Mouse (Mus musculus): ENCODE measurements around the gene Ccdc177.

The Ccdc177 gene

DNA sequence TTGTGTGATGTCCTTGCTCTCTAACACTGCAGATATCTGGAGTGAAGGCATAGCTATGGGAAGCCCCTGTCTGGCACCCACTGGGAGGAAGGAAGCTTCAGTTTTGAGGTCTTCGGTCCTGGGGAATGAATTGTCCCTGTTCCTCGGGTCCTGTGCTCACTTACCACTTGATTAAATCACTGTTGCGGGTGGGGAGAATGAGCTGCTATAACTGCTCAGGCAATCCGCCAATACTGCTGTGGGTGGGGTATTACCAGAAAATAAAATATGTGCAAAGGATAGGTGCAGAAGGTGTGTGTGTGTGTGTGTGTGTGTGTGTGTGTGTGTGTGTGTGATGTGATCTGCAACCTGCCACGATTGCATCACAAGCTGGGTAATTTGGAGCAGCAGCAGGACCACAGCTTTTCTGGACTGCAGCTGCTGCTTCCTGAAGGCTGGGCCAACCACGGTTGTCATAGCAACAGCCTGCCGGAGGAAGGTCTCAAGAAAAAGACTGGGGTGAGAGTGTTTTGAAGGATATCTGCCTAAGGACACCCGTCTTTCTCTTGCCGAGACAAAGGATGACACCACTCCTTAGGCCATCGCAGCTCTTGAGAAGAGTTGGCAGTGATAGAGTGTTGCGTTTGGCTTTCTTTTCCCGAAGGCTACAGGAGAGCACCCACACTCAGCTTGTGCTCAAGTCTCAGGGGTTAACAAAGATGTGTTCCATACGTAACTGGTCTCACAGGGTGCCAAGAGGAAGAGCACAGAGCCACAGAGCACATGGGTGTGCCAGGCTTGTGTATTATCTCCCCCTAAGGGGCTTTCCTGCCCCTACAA is 23.8 kb downstream of the Ccdc177 start:
- peak; percentile 70 for DNase-seq (ENCODE audit: low read depth, low spot score)

DNA sequence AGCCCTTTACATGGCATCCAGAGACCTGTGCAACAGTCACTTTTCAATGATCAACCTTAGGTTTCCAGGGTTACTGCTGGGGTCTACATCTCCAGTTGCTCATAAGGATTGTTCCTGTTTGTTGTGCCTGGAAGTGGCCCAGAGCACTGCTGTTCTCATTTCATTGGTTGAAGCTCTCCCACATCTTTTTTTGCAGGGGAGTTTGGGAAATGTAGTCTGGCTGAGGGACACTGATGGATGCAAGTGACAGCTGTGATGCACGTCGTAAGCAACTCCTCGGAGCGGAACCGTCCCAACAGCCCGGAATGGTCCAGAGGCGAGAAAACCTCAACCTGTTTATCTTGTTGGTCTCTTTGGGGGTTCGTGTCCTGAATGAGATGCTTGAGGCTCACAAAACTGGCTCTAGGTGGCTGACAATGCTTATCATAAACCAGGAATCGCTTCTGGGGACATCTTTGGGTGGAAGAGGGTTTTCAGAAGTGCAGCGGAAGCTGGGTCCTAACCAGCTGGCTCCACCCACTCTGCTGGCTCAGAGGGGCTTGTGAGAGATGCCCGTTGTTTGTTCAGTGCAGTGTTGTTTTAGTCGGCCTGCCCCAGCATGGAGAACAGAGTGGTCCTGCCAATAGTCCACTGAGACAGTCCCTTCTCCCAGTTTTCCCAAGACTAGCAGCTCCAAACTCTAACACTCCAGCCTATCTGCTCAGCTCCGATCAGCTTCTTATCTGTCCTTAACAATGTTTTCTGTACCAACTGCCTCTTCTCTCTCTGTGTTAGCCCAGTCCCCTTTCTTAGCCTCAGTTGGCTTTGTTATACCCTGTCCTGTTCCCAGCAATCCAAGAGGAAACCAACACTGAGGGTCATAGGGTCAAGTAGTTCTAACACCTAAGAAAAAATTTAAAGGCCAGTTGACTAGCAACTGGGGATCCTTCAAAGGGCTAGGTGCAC is 25.7 kb downstream of the Ccdc177 start:
- DNase-seq (ENCODE audit: low read depth, low spot score), result no peak

DNA sequence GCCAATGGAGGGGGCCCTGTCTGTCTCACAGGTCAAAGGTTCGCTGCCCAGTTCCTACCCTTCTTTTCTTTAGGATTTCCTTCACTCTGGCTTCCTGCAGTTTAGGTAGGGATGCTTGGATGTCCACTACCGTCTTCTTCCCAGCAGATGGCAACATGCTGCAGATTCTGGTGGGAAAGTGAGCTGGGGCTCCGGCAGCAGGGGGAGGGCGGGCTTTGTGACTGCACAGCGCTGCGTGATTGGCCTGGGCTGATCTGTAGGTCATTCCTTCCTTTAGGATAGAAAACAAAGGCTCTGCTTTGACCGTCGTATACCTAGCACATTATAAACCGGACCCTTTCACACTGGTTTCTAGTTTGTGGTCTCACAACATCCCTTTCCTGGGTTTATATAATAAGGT is 29.9 kb downstream of the Ccdc177 start:
- DNase-seq (ENCODE audit: low read depth, low spot score), result peak; percentile 76

DNA sequence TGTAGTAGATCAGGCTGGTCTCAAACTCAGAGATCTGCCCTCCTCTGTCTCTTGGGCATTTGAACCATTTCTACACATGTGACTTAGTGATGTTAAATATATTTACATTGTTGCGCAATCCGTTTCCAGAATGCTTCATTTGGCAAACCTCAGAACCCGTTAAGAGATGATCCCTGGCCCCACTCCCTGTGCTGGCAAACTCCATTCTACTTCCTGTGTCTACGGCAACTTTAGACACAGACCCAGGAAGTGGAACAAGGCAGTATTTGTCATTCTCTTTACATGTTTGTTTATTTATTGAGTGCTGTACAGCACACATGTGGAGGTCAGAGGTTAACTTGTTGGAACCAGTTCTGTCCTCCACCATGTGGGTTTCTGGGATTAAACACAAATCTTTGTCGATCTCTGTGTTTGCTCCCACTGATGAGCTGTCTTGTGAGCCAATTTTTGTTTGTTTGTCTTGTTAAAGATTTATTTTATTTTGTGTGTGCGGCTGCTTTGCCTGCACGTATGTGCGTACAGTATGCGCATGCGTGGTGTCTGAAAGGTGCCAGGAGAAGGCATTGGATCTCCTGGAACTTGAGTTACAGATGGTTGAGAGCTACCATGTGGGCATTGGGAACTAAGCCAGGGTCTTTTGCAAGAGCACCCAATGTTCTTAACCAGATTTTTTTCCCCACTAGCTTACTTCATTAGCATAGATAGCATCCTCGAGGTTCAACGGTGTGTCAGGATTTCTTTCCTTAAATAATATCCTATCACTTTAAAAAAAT is 30.5 kb downstream of the Ccdc177 start:
- no peak for DNase-seq (ENCODE audit: low read depth, low spot score)

DNA sequence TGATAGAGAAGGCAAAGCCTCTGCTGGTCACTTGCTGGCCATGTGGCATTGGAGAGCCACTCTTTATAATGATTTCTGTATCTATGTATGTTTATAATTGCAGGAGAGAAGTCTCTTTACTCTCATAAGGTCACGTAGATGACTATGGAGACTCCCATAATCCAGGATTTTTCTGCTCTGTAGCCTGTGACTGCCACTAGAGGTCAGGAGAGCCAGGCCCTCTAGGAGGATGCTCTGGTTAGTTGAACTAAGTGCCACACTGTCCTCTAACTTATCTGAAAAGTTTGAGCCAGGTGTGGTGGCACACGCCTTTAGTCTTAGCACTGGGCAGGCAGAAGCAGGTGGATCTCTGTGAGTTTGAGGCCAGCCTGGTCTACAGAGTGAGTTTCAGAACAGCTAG is 31.7 kb downstream of the Ccdc177 start:
- DNase-seq (ENCODE audit: low read depth, low spot score), result no peak

DNA sequence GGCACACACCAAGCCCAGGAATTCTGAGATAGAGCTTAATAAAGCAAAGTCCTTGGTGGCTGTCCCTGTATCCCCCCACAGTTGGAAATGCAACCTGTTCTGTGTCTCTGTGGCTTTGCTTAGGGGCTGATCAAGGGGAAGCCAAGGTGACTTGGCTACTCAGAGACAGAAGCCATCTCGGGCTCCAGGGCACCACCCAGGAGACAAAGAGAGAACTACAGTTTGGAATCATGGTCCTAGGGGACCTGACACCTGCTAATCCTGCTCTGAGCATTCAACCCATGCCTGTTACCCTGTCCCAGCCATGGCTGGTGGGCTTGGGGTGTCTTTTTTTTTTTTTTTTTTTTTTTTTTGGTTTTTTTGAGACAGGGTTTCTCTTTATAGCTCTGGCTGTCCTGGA is 32.3 kb downstream of the Ccdc177 start:
- no peak for DNase-seq (ENCODE audit: low read depth, low spot score)

DNA sequence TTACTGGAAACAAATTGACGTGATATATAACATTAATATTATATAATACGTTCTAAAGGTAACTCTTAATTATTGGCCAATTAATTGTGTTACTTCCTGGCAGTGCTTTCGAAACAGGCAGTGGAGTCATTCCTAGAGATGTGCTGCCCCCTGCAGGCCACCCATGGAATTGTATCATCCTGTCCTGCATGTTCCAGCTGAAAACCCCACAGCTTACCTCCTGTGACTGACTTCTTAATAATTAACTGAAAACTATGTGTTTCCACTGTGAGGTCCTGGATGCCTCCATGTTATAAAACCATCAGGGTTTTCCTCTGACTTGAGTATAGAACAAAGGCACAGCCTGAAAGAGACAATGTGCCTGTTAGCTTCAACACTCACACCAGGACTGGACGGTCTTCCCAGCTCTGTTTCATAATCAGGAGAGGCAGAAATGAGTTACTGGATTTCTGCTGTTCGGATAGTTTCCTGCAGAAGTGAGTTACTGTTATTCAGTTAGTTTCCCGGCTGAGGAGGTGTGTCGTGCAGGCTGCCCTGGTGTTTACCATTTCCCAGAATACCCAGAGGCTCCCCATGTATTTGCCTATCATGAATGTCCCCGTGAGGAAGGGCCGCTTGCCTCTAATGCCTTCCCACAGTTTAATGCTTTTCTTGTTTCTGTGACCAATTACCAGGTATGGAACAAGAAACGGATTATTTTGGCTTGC is 35.5 kb downstream of the Ccdc177 start:
- DNase-seq (ENCODE audit: low read depth, low spot score), result peak; percentile 67

DNA sequence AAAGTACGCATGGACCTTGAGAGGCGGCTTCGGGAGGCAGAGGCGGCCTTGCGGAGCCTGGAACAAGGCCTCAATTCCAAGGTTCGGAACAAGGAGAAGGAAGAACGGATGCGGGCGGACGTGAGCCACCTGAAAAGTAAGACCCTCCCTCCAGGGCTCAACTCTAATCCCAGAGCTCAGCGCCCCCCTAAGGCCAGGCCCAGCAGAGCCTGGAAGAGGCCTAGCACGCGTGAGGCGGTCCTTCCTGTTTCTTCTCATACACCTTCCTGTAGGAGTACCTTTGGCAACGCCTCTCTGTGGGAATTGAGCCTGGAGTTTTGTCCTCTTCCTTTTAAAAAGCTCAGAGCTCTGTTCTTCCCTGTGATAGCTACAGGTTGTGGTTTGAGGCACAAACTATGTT is 39.0 kb downstream of the Ccdc177 start:
- no peak for DNase-seq (ENCODE audit: low read depth, low spot score)

DNA sequence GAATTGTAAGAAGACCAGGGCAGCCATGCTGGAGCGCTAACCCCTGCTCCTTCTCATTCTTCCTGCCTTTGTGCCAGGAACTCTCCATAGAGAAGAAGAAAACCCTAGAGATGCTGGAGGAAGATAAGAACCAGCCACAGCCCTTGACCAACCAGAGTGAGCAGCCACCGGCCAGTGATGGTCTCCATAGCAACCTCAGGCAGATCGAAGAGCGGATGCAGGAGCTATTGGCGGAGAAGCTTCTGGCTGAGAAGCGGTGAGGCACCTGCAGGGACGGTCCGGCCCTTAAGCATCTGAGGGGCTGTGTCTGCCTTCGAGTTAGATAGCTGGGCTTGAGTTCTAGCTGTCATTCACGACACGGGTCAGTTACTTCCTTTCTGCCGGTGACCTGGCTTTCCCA is 40.0 kb downstream of the Ccdc177 start:
- no peak for DNase-seq (ENCODE audit: low read depth, low spot score)

DNA sequence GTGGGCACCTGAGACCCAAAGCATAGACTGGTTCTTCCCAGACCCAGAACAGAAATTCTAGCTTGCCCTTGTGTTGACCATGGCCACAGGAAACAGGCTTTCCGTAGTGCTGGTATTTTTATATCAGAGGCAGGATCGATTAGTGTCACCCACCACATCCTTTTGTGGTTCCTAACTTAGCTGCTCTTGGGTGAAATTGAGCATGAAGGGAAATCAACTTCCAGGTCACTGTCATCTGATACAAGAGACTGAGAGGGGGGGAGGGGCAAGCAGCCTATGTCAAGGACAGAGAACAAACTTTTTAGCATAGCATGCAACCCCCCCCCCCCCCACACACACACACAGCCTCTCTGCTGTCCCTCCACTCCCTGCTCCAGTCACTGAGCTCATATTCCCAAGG is 41.3 kb downstream of the Ccdc177 start:
- DNase-seq (ENCODE audit: low read depth, low spot score), result no peak

DNA sequence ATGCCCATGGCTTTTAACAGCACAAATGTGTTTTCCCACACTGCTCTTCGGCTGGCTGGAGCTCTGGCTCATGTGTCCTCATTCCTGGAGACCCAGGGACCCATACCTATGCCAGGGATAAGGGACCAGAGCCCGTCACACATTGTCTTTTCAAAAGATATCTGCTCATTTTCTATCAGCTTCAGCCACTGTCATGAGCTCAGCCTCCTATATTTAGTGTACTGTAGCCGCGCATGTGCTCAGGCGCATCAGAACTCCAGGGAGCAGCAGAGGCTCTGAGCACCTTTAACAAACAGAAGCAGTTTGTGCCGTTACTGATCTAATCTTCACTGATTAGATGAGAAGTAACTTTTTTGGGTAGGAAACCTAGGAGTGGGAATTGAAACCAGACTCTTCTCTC is 44.6 kb downstream of the Ccdc177 start:
- DNase-seq (ENCODE audit: low read depth, low spot score), result no peak

DNA sequence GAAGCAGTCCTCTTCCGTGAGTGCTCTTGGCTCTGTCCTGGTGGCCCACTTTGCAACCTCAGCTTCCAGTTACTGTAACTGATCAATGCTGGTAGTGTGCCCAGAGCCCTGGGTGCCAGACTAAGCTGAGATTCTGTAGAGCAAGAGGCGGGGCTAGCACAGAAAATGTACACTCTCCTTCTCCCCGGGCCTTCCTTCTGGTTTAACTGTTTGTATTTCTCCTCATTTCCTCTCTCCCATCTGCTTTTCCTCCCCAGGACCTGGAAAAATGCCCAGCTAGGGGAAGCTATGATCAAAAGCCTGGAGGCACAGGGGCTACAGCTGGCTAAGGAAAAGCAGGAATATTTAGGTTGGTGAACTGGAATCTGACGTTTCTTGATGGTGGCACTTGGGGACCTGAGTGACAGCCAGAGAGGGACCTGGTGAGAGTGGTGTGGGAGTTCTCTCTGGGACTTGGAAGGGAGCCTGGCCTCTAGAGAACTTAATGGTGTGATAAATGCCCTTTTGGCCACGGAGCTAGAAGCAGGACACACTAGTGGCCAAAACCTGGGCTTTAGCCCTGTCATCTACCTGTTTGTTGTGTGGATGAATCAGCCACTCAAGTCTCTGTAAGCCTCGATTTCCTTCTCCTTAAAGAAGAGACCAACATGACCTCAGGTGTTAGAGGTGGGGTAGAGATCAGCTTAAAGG is 53.4 kb downstream of the Ccdc177 start:
- no peak for DNase-seq (ENCODE audit: low read depth, low spot score)

DNA sequence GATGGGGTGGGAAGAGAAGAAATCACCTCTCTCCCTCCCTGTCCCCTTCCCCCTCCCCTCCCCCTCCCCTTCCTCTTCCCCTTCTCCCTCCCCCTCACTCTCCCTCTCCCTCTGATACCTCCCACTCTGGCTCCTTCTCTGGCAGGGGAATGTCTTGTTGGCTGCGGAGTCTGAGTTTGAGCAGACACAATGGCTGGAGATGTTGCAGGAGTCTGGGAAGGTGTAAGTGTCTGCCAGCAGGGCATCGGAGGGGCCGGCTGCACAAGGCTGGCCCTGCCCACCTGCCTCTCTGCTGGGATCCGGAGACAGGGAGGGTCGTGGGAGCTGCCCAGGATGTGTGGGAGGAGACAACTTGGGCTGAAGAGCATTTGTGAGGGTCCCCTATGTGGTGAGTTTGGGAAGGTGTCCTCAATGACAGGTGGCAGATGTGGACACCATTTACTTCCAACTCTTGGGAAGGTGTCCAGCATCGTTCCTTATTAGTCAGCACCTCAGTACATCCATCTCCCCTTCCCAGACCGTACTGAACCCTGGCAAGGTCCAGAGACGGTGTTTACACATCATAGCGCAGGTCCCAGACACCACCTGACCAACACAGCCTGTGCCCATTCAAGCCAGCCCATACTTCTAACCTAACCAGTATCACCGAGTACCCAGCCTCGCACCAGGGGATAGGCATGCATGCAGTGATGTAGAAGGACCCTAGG is 54.1 kb downstream of the Ccdc177 start:
- no peak for DNase-seq (ENCODE audit: low read depth, low spot score)

All from forelimb bud, embryonic 11.5 days (tissue).